Mouse (Mus musculus) ES-E14 (cell line): Measurements from ENCODE around the gene Cish.

Experiments used
- CHD2 ChIP-seq: IDR thresholded peaks from 2 replicates; pipeline ENCODE4 v1.6.1; 2014; ENCODE audit warnings: mild to moderate bottlenecking, low read depth, low read length, inconsistent platforms
- HCFC1 ChIP-seq: IDR thresholded peaks from 2 replicates; pipeline ENCODE4 v1.6.1; 2012; ENCODE audit warnings: low read length, inconsistent platforms, borderline replicate concordance; ENCODE audit not compliant: insufficient read depth
- MAFK ChIP-seq: IDR thresholded peaks from 2 replicates; pipeline ENCODE4 v1.6.1; 2014; ENCODE audit warnings: mild to moderate bottlenecking, low read depth, low read length, inconsistent platforms; ENCODE audit not compliant: insufficient read depth
- ZC3H11A ChIP-seq: IDR thresholded peaks from 2 replicates; pipeline ENCODE4 v1.6.1; 2012; ENCODE audit warnings: low read depth, mild to moderate bottlenecking, inconsistent platforms, low read length, borderline replicate concordance
- ZNF384 ChIP-seq: IDR thresholded peaks from 2 replicates; pipeline ENCODE4 v1.6.1; 2012; ENCODE audit warnings: low read depth, low read length, inconsistent platforms

DNA sequence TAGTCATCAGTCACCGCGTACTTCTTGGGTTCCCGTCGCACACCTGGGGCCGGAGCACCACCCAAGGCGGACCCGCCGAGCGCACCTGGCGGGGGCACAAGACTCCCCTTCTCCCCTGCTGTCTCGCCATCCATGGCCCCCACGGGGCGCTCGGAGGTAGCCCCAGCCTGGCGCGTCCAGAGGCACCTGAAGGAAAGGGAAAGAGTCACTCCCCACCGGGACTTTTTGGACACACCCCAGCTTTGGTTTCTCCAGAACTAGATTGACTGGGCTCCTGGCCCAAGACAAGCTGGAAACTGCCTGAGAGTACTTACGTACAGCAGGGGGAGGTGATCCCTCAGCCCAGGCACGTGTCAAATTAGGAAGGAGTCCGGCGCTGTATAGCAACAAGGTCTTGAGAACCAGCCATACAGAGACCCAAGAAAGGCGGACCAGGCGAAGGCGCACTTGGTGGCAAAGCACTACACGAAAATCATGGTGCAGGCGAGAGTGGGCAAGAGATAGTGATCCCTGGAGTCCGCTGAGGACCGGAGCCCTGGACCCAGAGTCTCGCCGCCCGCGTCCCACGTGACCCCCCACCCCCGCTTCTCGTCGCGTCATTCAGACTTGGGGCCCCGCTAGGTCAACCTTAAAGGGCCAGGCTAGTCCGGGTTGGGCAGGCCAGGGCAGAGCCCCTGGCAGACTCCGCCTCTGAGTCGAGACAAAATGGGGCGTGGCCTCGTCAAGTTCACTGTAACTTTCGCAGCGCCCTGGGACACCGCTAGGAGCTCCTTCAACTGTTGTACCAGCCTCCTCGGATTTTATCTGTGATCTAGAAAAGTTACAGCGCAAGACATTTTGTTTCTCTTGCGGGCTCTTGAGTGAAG, 6.4 kb upstream of the Cish start, which contains the start of gene Mapkapk3:
- TF ChIP-seq HCFC1 = no peak
- no peak for TF ChIP-seq CHD2
- no peak for TF ChIP-seq MAFK
- no peak for TF ChIP-seq ZC3H11A
- no peak for TF ChIP-seq ZNF384
